Mouse (Mus musculus): Measurements from ENCODE around the gene Gm1993.
"Not testable (repeated sequence)": the region's sequence is repeated elsewhere in the genome, so short reads cannot be mapped to it uniquely, and the experiment has no call there.

Gm1993 gene

GRCm38 (mm10) chrX:25570352-25570751, at the start of gene Gm1993:
Gene Gm1993 (minus strand): TSS chrX:25570452.
- DNase-seq (ENCODE audit: low spot score in 2 of 2) = not testable (repeated sequence)

Measured in spleen, postnatal 10 days (tissue).